Mouse (Mus musculus) embryonic facial prominence, embryonic 15.5 days (tissue): ENCODE data around the gene Olfr548-ps1. TPM values are rescaled to one million over a fixed set of nuclear protein-coding genes. Genes with fewer than 3 reads are reported as not detected.
A peak's percentile ranks its signal among the peaks of the same experiment; 100 is the strongest.

Experiments used
- ATAC-seq: fragments of 200-750 bp; cut with Nextera tagmentation; 2 replicates; pipeline ENCODE4 v1.8.0; 2017; ENCODE audit warnings: low read depth, moderate TSS enrichment; ENCODE audit not compliant: insufficient number of reproducible peaks, low FRiP score, low TSS enrichment
- H3K27ac ChIP-seq: fragments of 300-500 bp; sonication (generic); replicated peaks from 2 replicates; pipeline ENCODE4 v1.5.1; 2015; ENCODE audit warnings: mild to moderate bottlenecking, inconsistent platforms
- H3K27me3 ChIP-seq: fragments of 300-500 bp; sonication (generic); 2 replicates; pipeline ENCODE4 v1.6.1; 2015; ENCODE audit warnings: inconsistent platforms
- H3K36me3 ChIP-seq: fragments of 300-500 bp; sonication (generic); 2 replicates; pipeline ENCODE4 v1.6.1; 2015; ENCODE audit warnings: mild to moderate bottlenecking, inconsistent platforms
- H3K4me1 ChIP-seq: fragments of 300-500 bp; sonication (generic); 2 replicates; pipeline ENCODE4 v1.6.1; 2015; ENCODE audit warnings: inconsistent platforms
- H3K4me2 ChIP-seq: fragments of 300-500 bp; sonication (generic); replicated peaks from 2 replicates; pipeline ENCODE4 v1.6.1; 2015; ENCODE audit warnings: mild to moderate bottlenecking, inconsistent platforms
- H3K4me3 ChIP-seq: fragments of 300-500 bp; sonication (generic); replicated peaks from 2 replicates; pipeline ENCODE4 v1.5.1; 2015; ENCODE audit warnings: mild to moderate bottlenecking, inconsistent platforms
- H3K9ac ChIP-seq: fragments of 300-500 bp; sonication (generic); 2 replicates; pipeline ENCODE4 v1.6.1; 2015; ENCODE audit warnings: inconsistent platforms
- H3K9me3 ChIP-seq: fragments of 300-500 bp; sonication (generic); replicated peaks from 2 replicates; pipeline ENCODE4 v1.6.1; 2016; ENCODE audit warnings: inconsistent platforms
- WGBS: fragments of 180-500 bp; shearing (Covaris S2); methylation state at CpG from one replicate; pipeline ENCODE4 v1.1.7; 2015; 5-methylcytosine and 5-hydroxymethylcytosine counted together
- polyA plus RNA-seq: library from polyadenylated mRNA; unstranded; fragments of >200 nt; fragmentation: Nextera tagmentation; extraction: Ambion mirVana; gene quantifications from 2 replicates; pipeline ENCODE4 v1.2.1, GENCODE M21; 2015

Olfr548-ps1 gene
- polyA plus RNA-seq, 1 experiment from 2014 or later, result 0.12 TPM

DNA sequence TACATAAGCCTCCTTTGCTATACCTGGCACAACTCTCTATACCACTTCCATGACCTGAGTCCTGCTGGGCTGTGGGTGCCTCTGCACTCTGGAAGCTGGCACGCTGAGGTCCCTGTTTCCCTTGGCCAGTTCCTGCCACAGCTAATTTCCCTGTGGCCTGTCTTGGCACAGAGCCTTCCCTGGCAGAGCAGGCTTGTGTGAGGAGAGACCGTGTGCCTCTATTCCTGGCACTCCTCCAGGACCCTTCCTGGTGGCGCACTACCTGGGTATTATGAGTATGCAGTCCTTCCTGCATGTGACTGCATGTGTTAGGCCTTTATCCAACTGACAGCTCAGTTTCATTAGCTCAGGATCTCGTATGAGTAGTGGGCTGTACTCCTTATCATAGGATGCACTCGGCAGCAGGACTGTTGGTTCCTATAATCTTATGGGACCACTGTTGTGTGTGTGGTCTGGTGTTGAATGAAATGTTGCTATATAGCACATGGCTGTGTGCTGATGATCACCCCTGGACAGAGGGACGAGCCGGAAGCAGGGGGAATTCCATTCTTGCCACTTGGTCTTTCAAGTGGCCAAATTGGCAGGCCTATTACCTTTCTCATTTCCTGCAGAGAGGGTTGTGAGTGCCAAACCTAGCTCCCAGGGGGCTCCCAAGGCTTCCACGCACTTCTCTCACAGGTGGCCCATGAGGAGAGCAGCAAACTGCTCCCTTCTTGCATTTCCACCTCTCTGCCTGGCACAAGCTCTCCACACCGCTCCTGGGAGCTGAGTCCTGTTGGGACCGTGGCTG lies 24.2 kb upstream of the Olfr548-ps1 start:
- Histone ChIP-seq H3K4me1 (peaks cover 13% of the 10 kb centered on the region; the same call in 1 of the 2 replicates), H3K9ac (no peak overlapping the region), H3K9me3 (no peaks in the 10 kb centered on the region), H3K4me2 (no peak overlapping the region), H3K27me3 (peaks cover 12% of the 10 kb centered on the region), H3K27ac (no peak overlapping the region), H3K36me3 (no peaks in the 10 kb centered on the region), H3K4me3 (no peak overlapping the region)
- 53% methylated on average over 10 of the region's 10 CpGs for WGBS
- peak; percentile 31; the same call in 1 of the 2 replicates for ATAC-seq

DNA sequence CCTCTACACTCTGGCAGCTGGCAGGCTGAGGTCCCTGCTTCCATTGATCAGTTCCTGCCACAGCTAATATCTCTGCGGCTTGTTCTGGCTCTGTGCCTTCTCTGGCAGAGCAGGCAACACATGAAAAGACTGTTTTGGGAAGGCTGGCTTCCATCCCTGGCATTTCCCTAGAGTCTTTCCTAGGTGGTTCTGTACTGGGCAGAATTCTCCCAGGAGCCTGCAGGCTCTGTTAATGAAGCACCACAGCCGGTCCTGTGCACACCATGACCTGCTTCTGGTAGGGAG lies 23.7 kb upstream of the Olfr548-ps1 start:
- no peak overlapping the region for H3K9ac ChIP-seq
- peaks cover 13% of the 10 kb centered on the region; the same call in 1 of the 2 replicates for H3K4me1 ChIP-seq
- H3K27me3 ChIP-seq, result peaks cover 12% of the 10 kb centered on the region
- no peaks in the 10 kb centered on the region for H3K9me3 ChIP-seq
- 63% methylated on average over 2 of the region's 2 CpGs for WGBS
- no peak for ATAC-seq
- no peak overlapping the region for H3K4me2 ChIP-seq
- no peaks in the 10 kb centered on the region for H3K36me3 ChIP-seq
- no peak overlapping the region for H3K27ac ChIP-seq
- H3K4me3 ChIP-seq, result no peak overlapping the region

DNA sequence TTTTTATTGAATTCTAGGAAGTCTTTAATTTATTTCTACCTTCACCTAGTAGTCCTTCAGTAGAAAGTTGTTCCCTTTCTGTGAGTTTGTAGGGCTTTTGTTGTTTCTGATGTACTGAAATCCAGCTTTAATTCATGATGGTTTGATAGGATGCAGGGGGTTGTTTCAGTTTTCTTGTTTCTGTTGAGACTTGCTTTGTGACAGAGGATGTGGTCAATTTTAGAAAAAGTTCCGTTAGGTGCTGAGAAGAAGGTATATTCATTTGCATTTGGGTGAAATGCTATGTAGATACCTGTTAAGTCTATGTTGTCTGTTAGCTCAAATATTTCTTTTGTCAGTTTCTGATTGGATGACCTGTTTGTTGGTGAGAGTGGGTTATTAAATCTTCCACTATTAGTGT lies 11.6 kb upstream of the Olfr548-ps1 start:
- no peaks in the 10 kb centered on the region for H3K36me3 ChIP-seq
- H3K27me3 ChIP-seq, result no peaks in the 10 kb centered on the region
- no peaks in the 10 kb centered on the region for H3K9me3 ChIP-seq
- H3K4me1 ChIP-seq, result no peaks in the 10 kb centered on the region
- no peak overlapping the region for H3K4me3 ChIP-seq
- no peak overlapping the region for H3K9ac ChIP-seq
- no peak overlapping the region for H3K27ac ChIP-seq
- no peak overlapping the region for H3K4me2 ChIP-seq
- ATAC-seq, result no peak
- 57% methylated on average over 1 of the region's 1 CpGs for WGBS

DNA sequence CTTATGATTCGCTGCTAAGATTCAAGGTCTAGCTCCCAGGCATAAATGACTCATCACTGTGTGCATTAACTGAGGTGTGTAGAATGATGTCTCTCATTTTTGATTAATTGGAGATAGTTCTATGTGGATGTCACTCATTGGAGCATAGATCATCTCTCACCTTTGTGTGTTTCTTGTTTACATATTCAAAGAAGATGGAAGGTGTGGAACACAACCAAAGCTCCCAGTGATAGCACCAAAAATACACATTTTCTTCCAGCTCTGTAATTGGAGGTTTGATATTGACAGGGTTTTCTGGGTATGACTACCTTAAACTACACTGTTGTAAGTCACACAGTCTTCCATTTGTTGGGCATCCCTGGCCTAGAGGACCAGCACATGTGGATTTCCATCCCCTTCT lies 6.2 kb upstream of the Olfr548-ps1 start, which contains the start of gene Olfr547:
Gene Olfr547 (plus strand): TSS at position 301 of the 400 bp plus-strand sequence.
- H3K27me3 ChIP-seq, result no peaks in the 10 kb centered on the region
- H3K27ac ChIP-seq, result no peak within 1 kb of the TSS
- no peaks in the 10 kb centered on the region for H3K9me3 ChIP-seq
- ATAC-seq, result no peak
- no peak within 1 kb of the TSS for H3K4me3 ChIP-seq
- H3K36me3 ChIP-seq, result no peaks in the 10 kb centered on the region
- H3K4me1 ChIP-seq, result no peaks in the 10 kb centered on the region
- H3K9ac ChIP-seq, result no peak within 1 kb of the TSS
- 78% methylated on average over 1 of the region's 1 CpGs for WGBS
- H3K4me2 ChIP-seq, result no peak within 1 kb of the TSS

GRCm38 (mm10) chr7:102541251-102541650 lies 555 bp downstream of the Olfr548-ps1 start:
- Histone ChIP-seq H3K27me3 (no peaks in the 10 kb centered on the region), H3K9me3 (no peaks in the 10 kb centered on the region), H3K36me3 (no peaks in the 10 kb centered on the region), H3K9ac (no peak overlapping the region), H3K4me1 (no peaks in the 10 kb centered on the region), H3K4me3 (no peak overlapping the region), H3K4me2 (no peak overlapping the region), H3K27ac (no peak overlapping the region)
- ATAC-seq, result no peak
- WGBS, result 69% methylated on average over 3 of the region's 3 CpGs

GRCm38 (mm10) chr7:102549570-102549969 lies 8.9 kb downstream of the Olfr548-ps1 start, which contains the start of gene Olfr549:
Gene Olfr549 (plus strand): TSS chr7:102549870.
- H3K36me3 ChIP-seq, result no peaks in the 10 kb centered on the region
- H3K4me2 ChIP-seq, result no peak within 1 kb of the TSS
- no peak within 1 kb of the TSS for H3K4me3 ChIP-seq
- WGBS, result 88% methylated on average over 3 of the region's 3 CpGs
- H3K9ac ChIP-seq, result no peak within 1 kb of the TSS
- no peaks in the 10 kb centered on the region for H3K4me1 ChIP-seq
- H3K9me3 ChIP-seq, result no peaks in the 10 kb centered on the region
- no peaks in the 10 kb centered on the region for H3K27me3 ChIP-seq
- H3K27ac ChIP-seq, result no peak within 1 kb of the TSS
- no peak for ATAC-seq

GRCm38 (mm10) chr7:102553279-102553678 lies 12.6 kb downstream of the Olfr548-ps1 start:
- Histone ChIP-seq H3K27me3 (no peaks in the 10 kb centered on the region), H3K9me3 (no peaks in the 10 kb centered on the region), H3K27ac (no peak overlapping the region), H3K4me1 (no peaks in the 10 kb centered on the region), H3K36me3 (no peaks in the 10 kb centered on the region), H3K9ac (no peak overlapping the region), H3K4me3 (no peak overlapping the region), H3K4me2 (no peak overlapping the region)
- WGBS, result 76% methylated on average over 3 of the region's 3 CpGs
- no peak for ATAC-seq

DNA sequence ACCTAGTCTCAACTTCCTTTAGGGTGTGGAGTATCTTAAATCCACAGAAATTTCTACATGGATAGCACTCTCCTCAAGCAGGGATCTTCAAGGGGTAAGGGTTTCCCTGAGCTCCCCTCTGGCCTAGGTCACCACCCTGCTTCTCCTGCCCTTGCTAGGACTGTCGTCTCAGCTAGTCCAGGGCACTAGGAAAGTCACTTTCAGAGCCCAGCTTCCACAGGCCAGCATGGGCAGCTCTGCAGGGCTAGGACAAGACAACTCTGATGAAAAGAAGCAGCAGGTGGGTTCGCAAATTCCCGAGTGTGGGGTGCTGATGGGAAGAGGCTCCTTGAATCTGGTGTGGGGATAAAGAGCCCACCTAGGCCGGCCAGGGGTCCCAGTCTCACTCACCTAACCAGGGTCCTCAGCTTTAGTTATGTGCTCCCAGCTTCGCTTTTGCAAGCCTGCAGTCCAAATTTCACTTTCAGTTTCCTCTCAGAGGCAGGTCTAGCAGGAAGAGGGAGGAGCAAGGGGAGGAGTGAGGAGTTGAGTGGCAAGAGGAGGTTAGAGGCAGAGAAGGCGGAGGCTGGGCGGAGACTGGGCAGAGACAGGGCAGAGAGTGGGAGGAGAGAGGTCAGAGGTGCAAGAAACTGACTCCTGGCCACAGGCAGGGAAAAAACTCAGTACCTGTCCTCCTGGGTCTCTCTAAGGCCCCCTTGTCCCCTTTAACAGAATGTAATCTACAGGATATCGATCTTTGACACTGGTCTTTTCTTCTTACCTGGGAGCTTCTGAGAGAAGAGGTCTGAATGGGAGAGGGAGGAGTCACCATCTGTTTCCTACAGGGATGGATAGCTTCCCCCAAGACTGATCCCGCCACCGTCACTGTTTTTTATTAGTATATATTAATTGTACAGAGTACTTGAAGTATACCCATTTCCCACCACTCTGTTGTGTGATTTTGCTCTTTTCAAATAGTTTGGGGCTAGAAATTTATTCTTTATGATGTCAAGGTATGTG lies 24.6 kb downstream of the Olfr548-ps1 start, which contains the start of gene Trim21:
Gene Trim21 (minus strand): TSS at position 488 of the 999 bp plus-strand sequence.
- H3K9ac ChIP-seq, result peak within 1 kb of the TSS; percentile 28
- H3K4me2 ChIP-seq, result peak within 1 kb of the TSS; percentile 52
- H3K4me1 ChIP-seq, result no peaks in the 10 kb centered on the region
- H3K9me3 ChIP-seq, result no peaks in the 10 kb centered on the region
- no peaks in the 10 kb centered on the region for H3K27me3 ChIP-seq
- H3K27ac ChIP-seq, result no peak within 1 kb of the TSS
- peak within 1 kb of the TSS; percentile 53 for H3K4me3 ChIP-seq
- H3K36me3 ChIP-seq, result no peaks in the 10 kb centered on the region
- peak; percentile 82 for ATAC-seq
- WGBS, result 17% methylated on average over 10 of the region's 10 CpGs

- Histone ChIP-seq H3K9ac (no peak overlapping the region), H3K27ac (no peak overlapping the region), H3K27me3 (no peaks in the 10 kb centered on the region), H3K4me2 (no peak overlapping the region), H3K36me3 (no peaks in the 10 kb centered on the region), H3K4me3 (no peak overlapping the region), H3K9me3 (no peaks in the 10 kb centered on the region), H3K4me1 (no peaks in the 10 kb centered on the region)
- WGBS, result 91% methylated on average over 4 of the region's 4 CpGs
- no peak for ATAC-seq
Measured at GRCm38 (mm10) chr7:102566219-102566618, 25.5 kb downstream of the Olfr548-ps1 start.

- no peak within 1 kb of the TSS for H3K9ac ChIP-seq
- ATAC-seq, result no peak
- H3K4me3 ChIP-seq, result no peak within 1 kb of the TSS
- H3K27ac ChIP-seq, result no peak within 1 kb of the TSS
- H3K9me3 ChIP-seq, result no peaks in the 10 kb centered on the region
- 87% methylated on average over 8 of the region's 8 CpGs for WGBS
- no peaks in the 10 kb centered on the region for H3K36me3 ChIP-seq
- no peaks in the 10 kb centered on the region for H3K27me3 ChIP-seq
- H3K4me2 ChIP-seq, result no peak within 1 kb of the TSS
- H3K4me1 ChIP-seq, result no peaks in the 10 kb centered on the region
Measured at GRCm38 (mm10) chr7:102571142-102571541, 30.4 kb downstream of the Olfr548-ps1 start, which contains the start of gene Olfr550. Gene Olfr550 (plus strand): TSS chr7:102571442.

DNA sequence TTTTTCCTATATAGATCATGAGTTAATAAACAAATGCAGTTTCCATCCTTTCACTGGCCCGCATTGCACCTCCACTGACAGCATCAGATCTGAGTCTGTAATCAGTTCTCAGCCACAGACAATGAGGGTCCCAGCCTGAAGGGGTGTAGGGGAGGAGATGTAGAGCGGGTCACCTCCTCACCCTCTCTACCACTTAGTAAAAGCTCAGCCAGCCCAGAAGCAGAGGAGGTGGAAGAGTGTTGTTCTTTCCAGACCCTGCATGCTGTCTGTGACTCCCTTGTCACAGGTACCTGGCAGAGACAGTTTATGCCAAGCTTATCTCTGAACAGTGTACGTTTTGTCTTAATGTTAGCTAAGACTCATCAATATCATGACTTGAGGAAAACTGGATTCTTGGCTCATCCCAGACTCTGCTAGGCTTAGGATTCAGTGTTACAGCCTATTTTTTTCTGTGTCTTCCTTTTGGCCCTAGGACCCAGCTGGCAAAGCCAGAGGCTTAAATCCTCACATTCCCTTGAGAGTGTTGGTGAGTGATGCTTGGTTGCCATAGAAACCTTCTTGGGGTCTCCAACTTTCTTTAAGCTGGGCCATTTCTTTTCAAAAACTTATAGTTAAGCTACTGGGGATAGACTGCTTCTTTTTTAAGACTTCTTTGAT lies 32.6 kb downstream of the Olfr548-ps1 start:
- Histone ChIP-seq H3K36me3 (no peaks in the 10 kb centered on the region), H3K4me1 (no peaks in the 10 kb centered on the region), H3K4me3 (no peak overlapping the region), H3K4me2 (no peak overlapping the region), H3K9ac (no peak overlapping the region), H3K27ac (no peak overlapping the region), H3K9me3 (no peaks in the 10 kb centered on the region), H3K27me3 (no peaks in the 10 kb centered on the region)
- 63% methylated on average over 3 of the region's 3 CpGs for WGBS
- no peak for ATAC-seq
